Mouse (Mus musculus) induced T-regulatory cell, adult 2 months (primary cell): ENCODE measurements around the gene Patj.

Source experiments
- DNase-seq: peaks from one replicate; pipeline ENCODE4 v3.0.0-alpha.2; 2012; ENCODE audit warnings: low read depth

Patj gene

GRCm38 (mm10) chr4:98444437-98445139 is 49.0 kb downstream of the Patj start:
- peak; percentile 68 for DNase-seq

GRCm38 (mm10) chr4:98449564-98450263 is 54.1 kb downstream of the Patj start:
- no peak for DNase-seq

GRCm38 (mm10) chr4:98450308-98450707 is 54.7 kb downstream of the Patj start:
- DNase-seq: no peak

GRCm38 (mm10) chr4:98450829-98451228 is 55.2 kb downstream of the Patj start:
- no peak for DNase-seq

- DNase-seq: no peak
Observed at GRCm38 (mm10) chr4:98451259-98451658, 55.7 kb downstream of the Patj start.

GRCm38 (mm10) chr4:98452725-98453124 is 57.1 kb downstream of the Patj start:
- no peak for DNase-seq

- DNase-seq: no peak
Observed at GRCm38 (mm10) chr4:98453231-98453630, 57.6 kb downstream of the Patj start.

- DNase-seq: no peak
Observed at GRCm38 (mm10) chr4:98455352-98455751, 59.8 kb downstream of the Patj start.

GRCm38 (mm10) chr4:98455910-98456309 is 60.3 kb downstream of the Patj start:
- DNase-seq: no peak

GRCm38 (mm10) chr4:98461804-98462341 is 66.3 kb downstream of the Patj start:
- DNase-seq: no peak

GRCm38 (mm10) chr4:98465476-98465875 is 69.9 kb downstream of the Patj start:
- no peak for DNase-seq

GRCm38 (mm10) chr4:98465886-98466285 is 70.3 kb downstream of the Patj start:
- no peak for DNase-seq

GRCm38 (mm10) chr4:98471376-98471775 is 75.8 kb downstream of the Patj start:
- DNase-seq: no peak

GRCm38 (mm10) chr4:98473491-98473890 is 77.9 kb downstream of the Patj start:
- no peak for DNase-seq

- DNase-seq: no peak
Observed at GRCm38 (mm10) chr4:98478005-98478404, 82.4 kb downstream of the Patj start.

- DNase-seq: no peak
Observed at GRCm38 (mm10) chr4:98486475-98486874, 90.9 kb downstream of the Patj start.

- no peak for DNase-seq
Observed at GRCm38 (mm10) chr4:98486901-98487300, 91.3 kb downstream of the Patj start.

- DNase-seq: no peak
Observed at GRCm38 (mm10) chr4:98489386-98489785, 93.8 kb downstream of the Patj start.

- no peak for DNase-seq
Observed at GRCm38 (mm10) chr4:98498341-98498740, 102.8 kb downstream of the Patj start.

GRCm38 (mm10) chr4:98500182-98500581 is 104.6 kb downstream of the Patj start:
- DNase-seq: peak; percentile 34

- no peak for DNase-seq
Observed at GRCm38 (mm10) chr4:98500875-98501274, 105.3 kb downstream of the Patj start.

- no peak for DNase-seq
Observed at GRCm38 (mm10) chr4:98504743-98505142, 109.2 kb downstream of the Patj start.
